Mouse (Mus musculus): ENCODE measurements around the gene Mrpl1. TPM values are rescaled to one million over a fixed set of nuclear protein-coding genes. Genes with fewer than 3 reads are reported as not detected.
A peak's percentile ranks its signal among the peaks of the same experiment; 100 is the strongest.

Gene Mrpl1
- polyA plus RNA-seq (2015; fragmentation: Nextera tagmentation; extraction: Ambion mirVana) = 16.4 and 17.3 TPM in 2 replicates

DNA sequence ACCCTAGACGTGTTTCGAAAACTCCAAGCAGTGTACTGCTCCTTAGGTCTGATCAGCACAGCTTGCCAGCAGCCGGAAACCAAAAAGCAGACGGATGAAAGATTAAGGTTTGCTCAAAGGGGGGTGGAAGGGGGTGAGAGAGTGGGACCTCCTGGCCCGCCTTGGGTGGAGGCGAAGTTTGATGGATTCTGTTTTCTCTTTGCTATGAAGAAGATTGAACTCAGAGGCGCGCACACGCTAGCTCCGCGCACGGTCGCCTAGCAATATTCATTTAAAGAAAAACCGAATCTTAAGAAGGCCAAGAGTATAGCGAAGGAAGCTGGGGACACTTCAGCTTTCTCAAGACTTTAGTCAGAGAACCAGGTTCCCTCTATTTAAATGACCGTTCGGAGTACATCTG is at the start of gene Mrpl1:
Gene Mrpl1 (plus strand): TSS at position 35 of the 400 bp plus-strand sequence.
- TF ChIP-seq CTCF (IDR thresholded peaks at IDR 0.05; ENCODE audit: low read depth) = no peak
- Histone ChIP-seq H3K4me3 (ENCODE audit: low read depth, low read length) (peak within 1 kb of the TSS; percentile 80), H3K4me2 (replicated peaks; ENCODE audit: low read depth) (peak within 1 kb of the TSS; percentile 71), H3K27ac (ENCODE audit: low read depth, low read length) (peak within 1 kb of the TSS; percentile 76), H3K9me3 (ENCODE audit: control insufficient read depth) (no peaks in the 10 kb centered on the region), H3K27me3 (replicated peaks; ENCODE audit: control insufficient read depth, insufficient read depth, low read length) (no peaks in the 10 kb centered on the region), H3K9ac (ENCODE audit: low read depth, low read length) (peak within 1 kb of the TSS; percentile 59), H3K36me3 (ENCODE audit: control insufficient read depth, insufficient read depth) (peaks cover 7% of the 10 kb centered on the region; the same call in 1 of the 2 replicates), H3K4me1 (replicated peaks; ENCODE audit: control insufficient read depth, insufficient read depth, low read length) (0 out of 2 replicates have a peak, but pooled peaks cover 4% of the 10 kb centered on the region)
- 1% methylated on average over 17 of the region's 17 CpGs for WGBS
- peak; percentile 64 for ATAC-seq

DNA sequence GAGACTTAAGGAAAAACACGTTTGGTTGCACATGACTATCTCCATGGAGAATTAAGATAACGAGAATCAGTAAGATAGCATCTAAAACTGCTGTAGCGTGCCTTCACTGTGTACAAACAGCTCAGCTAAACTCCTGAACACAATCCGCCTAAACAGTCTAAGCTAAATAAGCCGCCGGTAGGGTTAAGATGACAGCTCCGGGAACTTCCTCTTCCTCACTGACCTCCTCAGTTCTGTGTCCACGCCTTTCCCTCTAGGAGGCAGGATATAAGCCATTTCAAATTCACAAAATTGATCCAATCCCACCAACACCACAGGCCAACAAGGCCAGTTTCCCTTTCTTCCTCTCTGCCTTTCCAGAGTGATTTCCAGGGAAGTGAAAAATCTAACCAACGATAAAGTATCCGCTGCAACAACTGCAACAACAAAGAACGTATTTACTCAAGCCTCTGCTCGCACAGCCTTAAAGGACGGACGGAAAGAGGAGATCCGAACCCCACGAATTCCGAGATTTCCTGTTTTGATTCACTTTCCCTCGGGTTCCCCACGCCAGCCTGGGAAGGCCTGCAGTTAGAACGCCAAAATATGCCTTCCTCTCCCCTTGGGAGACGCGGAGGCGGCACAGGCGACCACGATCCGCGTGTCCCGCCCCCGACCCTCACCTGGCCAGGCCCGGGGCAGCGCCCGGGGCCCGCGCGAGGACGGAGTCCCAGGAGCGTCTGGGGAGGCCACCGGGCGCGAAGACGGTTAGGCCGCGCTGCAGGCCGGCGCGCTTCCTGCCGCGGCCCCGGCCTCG is 48.6 kb upstream of the Mrpl1 start:
- Histone ChIP-seq H3K9ac (ENCODE audit: low read depth, low read length) (peak overlapping the region; percentile 99), H3K27ac (ENCODE audit: low read depth, low read length) (peak overlapping the region; percentile 100), H3K9me3 (ENCODE audit: control insufficient read depth) (no peaks in the 10 kb centered on the region), H3K4me1 (replicated peaks; ENCODE audit: control insufficient read depth, insufficient read depth, low read length) (0 out of 2 replicates have a peak, but pooled peaks cover 4% of the 10 kb centered on the region), H3K4me2 (replicated peaks; ENCODE audit: low read depth) (peak overlapping the region; percentile 87), H3K27me3 (replicated peaks; ENCODE audit: control insufficient read depth, insufficient read depth, low read length) (no peaks in the 10 kb centered on the region), H3K4me3 (ENCODE audit: low read depth, low read length) (peak overlapping the region; percentile 99), H3K36me3 (ENCODE audit: control insufficient read depth, insufficient read depth) (no peaks in the 10 kb centered on the region)
- 0 out of 2 replicates have a peak, but pooled peaks have one; percentile 10 for ATAC-seq
- peak; percentile 48 for TF ChIP-seq CTCF (IDR thresholded peaks at IDR 0.05; ENCODE audit: low read depth)
- WGBS = under 1% methylated on average over 42 of the region's 50 CpGs

DNA sequence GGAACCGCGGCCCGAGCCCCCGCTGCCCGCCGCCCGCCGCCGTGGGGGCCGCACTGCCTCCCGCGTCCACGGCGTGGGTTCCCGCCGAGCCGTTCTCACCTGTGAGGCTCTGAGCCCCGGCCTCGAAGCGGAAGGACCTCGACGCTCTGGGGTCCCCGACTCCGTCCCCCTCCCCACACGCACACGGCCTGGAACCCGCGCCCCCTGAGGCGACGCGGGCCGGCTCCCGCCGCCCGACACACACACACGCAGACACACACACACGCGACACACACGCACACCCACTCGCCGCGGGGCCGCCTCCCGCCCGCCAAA is 48.1 kb upstream of the Mrpl1 start:
- H3K4me3 ChIP-seq (ENCODE audit: low read depth, low read length) = peak overlapping the region; percentile 99
- H3K36me3 ChIP-seq (ENCODE audit: control insufficient read depth, insufficient read depth) = no peaks in the 10 kb centered on the region
- peak overlapping the region; percentile 100 for H3K27ac ChIP-seq (ENCODE audit: low read depth, low read length)
- H3K4me2 ChIP-seq (replicated peaks; ENCODE audit: low read depth) = peak overlapping the region; percentile 87
- no peaks in the 10 kb centered on the region for H3K9me3 ChIP-seq (ENCODE audit: control insufficient read depth)
- TF ChIP-seq CTCF (IDR thresholded peaks at IDR 0.05; ENCODE audit: low read depth) = no peak
- no peaks in the 10 kb centered on the region for H3K27me3 ChIP-seq (replicated peaks; ENCODE audit: control insufficient read depth, insufficient read depth, low read length)
- 0 out of 2 replicates have a peak, but pooled peaks cover 4% of the 10 kb centered on the region for H3K4me1 ChIP-seq (replicated peaks; ENCODE audit: control insufficient read depth, insufficient read depth, low read length)
- peak overlapping the region; percentile 99 for H3K9ac ChIP-seq (ENCODE audit: low read depth, low read length)
- WGBS = 0% methylated on average over 40 of the region's 45 CpGs
- peak; percentile 6; the same call in 1 of the 2 replicates for ATAC-seq

DNA sequence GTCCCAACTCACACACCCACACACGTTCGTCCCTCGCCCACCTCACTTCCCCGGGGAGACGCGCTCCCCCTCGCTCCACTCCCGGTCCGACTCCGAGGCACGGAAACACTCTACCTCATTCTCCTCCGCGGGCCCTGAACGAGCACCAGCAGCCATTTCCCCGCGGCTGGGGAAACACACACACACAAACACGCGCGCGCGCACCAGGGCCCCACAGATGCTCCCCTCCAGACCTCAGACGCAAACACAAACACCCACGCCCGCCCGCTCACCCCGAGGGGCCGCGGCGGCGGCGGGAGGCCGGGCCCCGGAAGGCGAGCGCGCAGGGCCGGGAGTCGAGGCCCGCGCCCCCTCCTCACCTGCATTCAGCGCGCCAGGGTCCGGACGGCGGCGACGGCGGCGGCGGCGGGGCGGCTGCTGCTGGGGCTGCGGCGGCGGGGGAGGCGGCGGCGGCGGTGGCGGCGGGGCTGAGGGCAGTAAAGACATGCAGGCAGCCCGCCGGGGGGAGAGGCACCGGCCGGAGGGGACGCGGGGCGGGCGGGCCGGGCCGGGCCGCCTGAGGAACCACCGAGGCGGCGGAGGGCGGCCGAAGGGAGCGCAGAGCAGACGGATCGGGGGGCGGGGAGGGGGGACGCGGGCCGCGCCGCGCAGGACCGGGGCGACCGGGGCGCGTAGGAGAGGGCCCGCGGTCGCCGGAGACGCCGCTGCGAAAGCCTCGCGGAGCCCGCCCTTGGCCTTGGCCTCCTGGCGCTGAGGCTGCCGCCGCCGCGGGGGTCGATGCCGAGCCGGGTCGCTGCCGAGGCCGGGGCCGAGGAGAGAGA is 47.5 kb upstream of the Mrpl1 start:
- TF ChIP-seq CTCF (IDR thresholded peaks at IDR 0.05; ENCODE audit: low read depth) = no peak
- Histone ChIP-seq H3K9me3 (ENCODE audit: control insufficient read depth) (no peaks in the 10 kb centered on the region), H3K4me3 (ENCODE audit: low read depth, low read length) (peak overlapping the region; percentile 99), H3K36me3 (ENCODE audit: control insufficient read depth, insufficient read depth) (no peaks in the 10 kb centered on the region), H3K9ac (ENCODE audit: low read depth, low read length) (peak overlapping the region; percentile 99), H3K4me1 (replicated peaks; ENCODE audit: control insufficient read depth, insufficient read depth, low read length) (0 out of 2 replicates have a peak, but pooled peaks cover 4% of the 10 kb centered on the region), H3K27ac (ENCODE audit: low read depth, low read length) (peak overlapping the region; percentile 100), H3K27me3 (replicated peaks; ENCODE audit: control insufficient read depth, insufficient read depth, low read length) (no peaks in the 10 kb centered on the region), H3K4me2 (replicated peaks; ENCODE audit: low read depth) (peak overlapping the region; percentile 87)
- ATAC-seq = peak; percentile 55
- WGBS = under 1% methylated on average over 68 of the region's 114 CpGs

DNA sequence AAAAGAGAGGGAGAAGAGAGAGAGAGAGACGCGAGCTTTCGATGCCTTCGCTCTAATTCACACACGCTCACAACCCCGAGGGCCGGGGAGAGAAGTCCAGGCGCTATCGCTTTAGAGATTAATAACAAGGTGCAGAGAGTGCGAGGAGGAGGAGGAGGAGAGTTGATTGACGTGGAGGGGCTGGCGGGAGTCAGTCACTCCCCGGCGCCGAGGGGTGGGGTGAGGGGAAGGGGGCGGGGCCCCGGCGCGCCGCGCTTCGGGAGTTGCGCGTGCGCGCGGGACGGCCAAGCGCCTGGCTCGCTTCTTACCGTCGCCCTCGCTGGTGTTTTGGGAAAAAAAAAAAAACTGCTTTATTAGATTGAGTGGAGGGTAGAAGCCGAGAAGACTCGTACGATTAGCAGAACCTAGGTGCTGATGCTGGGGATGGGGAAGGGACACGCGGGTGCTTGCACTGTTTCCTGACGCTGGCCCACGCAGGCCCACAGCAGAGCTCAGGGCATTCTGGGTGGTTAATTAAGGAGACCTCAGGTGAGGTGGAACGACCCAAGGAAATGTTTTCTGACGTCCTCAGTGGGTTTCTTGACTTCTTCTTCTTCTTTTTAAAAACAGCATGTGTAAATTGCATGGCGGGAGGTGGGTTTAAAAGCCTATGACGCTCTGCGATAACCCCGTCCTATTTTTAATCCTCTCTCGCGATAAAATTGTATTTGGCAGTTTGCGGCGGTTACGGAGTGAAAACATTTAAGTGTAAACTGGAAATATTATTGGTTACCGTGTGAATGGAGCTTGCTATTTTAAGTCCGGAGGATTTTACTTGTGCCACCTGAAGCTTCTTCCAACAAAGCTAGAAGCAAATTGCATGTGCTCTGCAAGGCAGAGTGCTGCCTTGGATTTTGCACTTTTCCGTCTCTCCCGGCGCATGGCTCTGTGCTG is 46.6 kb upstream of the Mrpl1 start:
- Histone ChIP-seq H3K27ac (ENCODE audit: low read depth, low read length) (peak overlapping the region; percentile 100), H3K4me3 (ENCODE audit: low read depth, low read length) (peak overlapping the region; percentile 99), H3K9me3 (ENCODE audit: control insufficient read depth) (no peaks in the 10 kb centered on the region), H3K27me3 (replicated peaks; ENCODE audit: control insufficient read depth, insufficient read depth, low read length) (no peaks in the 10 kb centered on the region), H3K4me2 (replicated peaks; ENCODE audit: low read depth) (peak overlapping the region; percentile 87), H3K9ac (ENCODE audit: low read depth, low read length) (peak overlapping the region; percentile 99), H3K36me3 (ENCODE audit: control insufficient read depth, insufficient read depth) (no peaks in the 10 kb centered on the region), H3K4me1 (replicated peaks; ENCODE audit: control insufficient read depth, insufficient read depth, low read length) (0 out of 2 replicates have a peak, but pooled peaks cover 4% of the 10 kb centered on the region)
- WGBS = under 1% methylated on average over 56 of the region's 56 CpGs
- ATAC-seq = peak; percentile 96
- TF ChIP-seq CTCF (IDR thresholded peaks at IDR 0.05; ENCODE audit: low read depth) = no peak
